Mouse (Mus musculus): ENCODE data around the gene Taf1c.
A peak's percentile ranks its signal among the peaks of the same experiment; 100 is the strongest.

The Taf1c gene

DNA sequence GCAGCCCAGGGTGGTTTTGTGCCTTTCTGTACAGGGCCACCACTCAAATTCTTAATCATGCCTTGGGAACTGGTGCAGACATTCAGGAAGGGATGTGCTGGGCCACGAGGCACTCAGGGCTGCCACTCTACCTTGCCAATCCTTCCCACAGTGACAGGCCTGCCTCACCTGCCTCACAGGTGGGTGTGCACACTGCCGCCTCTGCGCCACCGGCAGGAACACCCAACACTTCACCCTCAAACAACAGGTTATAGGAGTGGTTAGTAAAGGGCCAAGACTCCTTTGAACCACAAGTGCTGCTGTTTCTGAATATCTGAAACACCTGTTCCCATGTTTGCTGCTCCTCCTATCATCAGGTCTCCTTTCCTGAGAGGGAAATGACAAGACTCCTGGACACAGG is 32.6 kb downstream of the Taf1c start:
- DNase-seq (ENCODE audit: low spot score in 2 of 2): no peak

DNA sequence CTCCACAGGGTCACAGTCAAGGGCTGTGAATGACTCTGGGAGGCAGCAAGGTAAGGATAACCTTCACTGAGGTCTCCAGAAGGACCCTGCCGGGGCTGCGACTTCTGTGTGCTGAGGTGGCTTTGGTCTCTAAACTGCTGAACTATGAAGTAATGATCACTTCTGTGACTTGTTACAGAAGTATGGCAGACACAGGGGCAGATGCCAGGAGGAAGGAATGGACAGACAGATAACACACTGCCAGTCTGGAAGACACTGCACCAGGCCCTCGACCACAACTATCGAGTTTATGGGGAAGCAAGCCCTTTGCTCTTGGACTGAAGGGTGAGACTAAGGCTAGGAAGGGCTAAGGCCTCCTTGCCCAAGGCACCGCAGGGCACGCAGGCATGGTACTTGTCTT is 33.9 kb downstream of the Taf1c start:
- DNase-seq (ENCODE audit: low spot score in 2 of 2): no peak

DNA sequence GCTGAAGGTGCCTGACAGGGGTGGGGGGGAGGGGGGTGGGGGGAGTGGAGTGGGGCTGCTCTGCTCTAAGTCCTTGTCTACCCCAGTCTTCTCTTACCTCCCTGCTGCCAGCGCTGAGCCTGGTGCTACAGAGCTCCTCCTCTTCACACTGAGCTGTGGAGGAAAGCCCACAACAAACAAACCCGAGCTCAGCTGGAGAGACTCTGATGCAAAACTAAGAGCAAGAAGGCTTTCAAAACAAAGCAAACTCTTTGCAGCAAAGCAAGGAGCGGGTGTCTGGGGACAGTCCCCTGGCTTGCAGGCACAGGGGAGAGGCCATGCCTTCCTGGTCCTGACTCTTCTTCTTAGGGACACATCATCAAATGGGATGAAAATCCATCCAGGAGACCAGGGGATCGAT is 35.1 kb downstream of the Taf1c start:
- DNase-seq (ENCODE audit: low spot score in 2 of 2): peak in 1 of 2 experiments; percentile 31

DNA sequence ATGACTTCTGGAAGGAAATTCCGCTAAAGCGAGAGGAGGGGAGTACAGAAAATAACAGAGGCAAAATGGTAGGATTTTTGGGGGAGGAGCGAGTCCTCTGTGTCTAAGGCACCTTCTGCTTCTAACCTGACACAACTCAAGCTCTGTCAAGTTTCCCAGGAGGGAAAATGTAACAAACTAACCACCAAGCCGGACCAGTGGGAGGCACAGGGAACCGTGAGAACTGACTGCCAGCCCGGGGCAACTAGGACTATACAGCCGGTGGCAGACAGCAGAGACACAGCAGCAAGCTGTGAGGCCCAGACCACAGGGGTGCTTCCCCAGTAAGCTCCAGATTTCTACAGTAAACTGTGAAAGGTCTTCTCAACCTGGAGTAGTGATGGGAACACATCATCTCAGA is 36.1 kb downstream of the Taf1c start:
- DNase-seq (ENCODE audit: low spot score in 2 of 2): no peak

DNA sequence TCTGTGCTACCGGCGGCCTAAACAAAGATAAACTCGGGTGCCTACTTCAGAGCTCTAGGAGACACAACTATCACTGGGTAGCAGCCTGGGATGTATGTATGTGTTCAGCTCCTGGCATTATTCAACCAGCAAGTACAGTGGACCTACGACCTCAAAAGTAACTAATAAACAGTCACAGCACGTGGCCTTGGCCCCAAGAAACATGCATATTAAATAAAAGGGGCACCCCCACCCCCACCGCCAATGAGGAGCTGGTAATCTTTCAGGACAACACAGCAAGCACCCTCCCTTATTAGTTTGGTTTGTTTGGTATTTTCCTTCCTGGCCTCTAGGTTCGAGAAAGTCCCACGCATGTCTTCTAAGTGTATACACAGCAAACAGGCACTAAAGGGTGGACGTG is 36.8 kb downstream of the Taf1c start:
- DNase-seq (ENCODE audit: low spot score in 2 of 2): no peak

DNA sequence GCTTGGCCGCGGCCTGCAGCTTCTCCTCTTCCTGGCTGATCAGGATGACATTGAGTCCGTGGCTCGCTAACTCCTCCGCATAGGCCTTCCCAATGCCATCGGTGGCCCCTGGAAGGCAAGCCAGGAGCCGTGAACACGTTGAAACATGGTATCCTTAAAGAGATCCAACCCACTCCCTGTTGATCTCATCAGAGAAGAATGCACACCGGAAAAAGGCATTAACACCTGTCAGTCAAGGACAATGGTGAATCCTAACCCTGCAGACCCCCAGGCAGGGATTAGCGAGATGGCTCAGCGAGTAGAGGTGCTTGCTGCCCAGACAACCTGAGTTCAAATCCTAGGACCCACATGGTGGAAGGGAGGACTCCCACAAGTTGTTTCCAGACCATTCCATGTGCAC is 38.7 kb downstream of the Taf1c start:
- no peak for DNase-seq (ENCODE audit: low spot score in 2 of 2)

DNA sequence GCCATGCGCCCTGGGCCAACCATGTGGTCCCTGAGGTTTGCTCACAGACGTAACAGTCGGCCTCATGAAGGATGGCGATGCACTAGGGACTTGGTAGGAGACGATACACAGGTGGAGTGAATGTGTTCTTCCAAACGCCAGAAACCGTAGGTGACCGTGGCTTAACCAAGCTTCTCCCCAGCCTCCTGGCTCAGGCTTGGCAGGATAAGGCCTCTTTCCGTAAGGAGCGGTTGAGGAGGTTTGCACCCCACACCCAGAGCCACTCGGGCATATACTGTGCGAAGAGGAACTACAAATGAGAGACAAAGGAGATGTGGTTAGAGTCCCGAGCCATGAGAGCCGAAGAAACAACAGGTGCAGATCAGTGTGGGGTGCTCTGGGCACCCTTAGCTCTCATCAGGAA is 41.2 kb downstream of the Taf1c start:
- peak in 1 of 2 experiments; percentile 50 for DNase-seq (ENCODE audit: low spot score in 2 of 2)

DNA sequence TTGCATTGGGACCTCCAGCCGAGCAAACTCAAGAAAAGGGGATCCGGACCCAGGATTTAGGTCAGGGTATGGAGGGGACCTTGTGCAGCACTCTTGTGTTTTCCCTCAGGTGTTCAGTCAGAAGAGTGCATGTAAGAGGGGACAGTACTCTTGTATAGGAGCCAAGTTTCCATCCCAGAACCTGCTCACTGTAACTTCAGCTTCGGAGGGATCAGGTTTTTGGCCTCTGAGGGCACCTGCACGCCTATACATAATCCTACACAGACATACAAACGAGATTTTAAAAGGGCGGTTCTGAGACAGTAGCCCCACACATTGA is 45.7 kb downstream of the Taf1c start:
- DNase-seq (ENCODE audit: low spot score in 2 of 2): no peak

DNA sequence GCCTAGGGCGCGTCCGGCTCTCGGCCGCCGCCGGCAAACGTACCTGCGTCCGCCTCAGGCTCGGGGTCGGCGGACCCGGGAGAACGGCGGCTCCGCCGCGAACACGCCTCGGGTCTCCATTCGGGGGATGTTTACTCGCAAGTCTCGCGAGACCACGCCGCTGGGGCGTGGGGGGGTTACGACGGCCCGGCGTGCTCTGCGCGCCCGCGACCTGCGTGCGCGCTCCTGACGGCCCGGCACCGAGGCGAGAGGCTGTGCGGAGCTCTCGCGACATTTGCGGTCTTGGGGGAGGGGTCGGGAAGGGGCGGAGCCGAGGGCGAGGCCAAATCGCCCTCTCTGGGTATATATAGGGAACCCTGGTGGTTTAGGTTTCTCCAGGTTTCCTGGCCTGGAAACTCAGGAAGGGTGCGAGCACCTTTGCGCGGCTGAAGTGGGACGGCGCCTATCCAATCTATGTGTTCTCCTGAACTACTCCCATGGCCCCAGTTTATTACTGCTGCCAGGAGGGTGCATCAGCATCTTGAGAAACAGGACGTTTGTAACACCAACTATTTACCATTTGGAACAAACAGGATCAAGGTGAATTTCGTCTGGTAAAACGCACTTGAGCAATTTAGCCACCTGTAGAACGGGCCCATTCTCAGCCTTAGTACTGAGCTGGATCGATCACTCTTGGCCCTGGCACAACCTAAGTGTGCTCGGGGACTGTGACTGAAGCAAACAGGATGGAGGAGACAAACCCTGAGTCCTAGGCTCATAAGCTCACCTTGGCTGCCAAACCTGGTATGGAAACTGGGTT is 46.2 kb downstream of the Taf1c start, which contains the start of gene Mbtps1:
Gene Mbtps1 (minus strand): TSS at position 133 of the 799 bp plus-strand sequence.
- DNase-seq (ENCODE audit: low spot score in 2 of 2): peak; percentile 98 to 99

DNA sequence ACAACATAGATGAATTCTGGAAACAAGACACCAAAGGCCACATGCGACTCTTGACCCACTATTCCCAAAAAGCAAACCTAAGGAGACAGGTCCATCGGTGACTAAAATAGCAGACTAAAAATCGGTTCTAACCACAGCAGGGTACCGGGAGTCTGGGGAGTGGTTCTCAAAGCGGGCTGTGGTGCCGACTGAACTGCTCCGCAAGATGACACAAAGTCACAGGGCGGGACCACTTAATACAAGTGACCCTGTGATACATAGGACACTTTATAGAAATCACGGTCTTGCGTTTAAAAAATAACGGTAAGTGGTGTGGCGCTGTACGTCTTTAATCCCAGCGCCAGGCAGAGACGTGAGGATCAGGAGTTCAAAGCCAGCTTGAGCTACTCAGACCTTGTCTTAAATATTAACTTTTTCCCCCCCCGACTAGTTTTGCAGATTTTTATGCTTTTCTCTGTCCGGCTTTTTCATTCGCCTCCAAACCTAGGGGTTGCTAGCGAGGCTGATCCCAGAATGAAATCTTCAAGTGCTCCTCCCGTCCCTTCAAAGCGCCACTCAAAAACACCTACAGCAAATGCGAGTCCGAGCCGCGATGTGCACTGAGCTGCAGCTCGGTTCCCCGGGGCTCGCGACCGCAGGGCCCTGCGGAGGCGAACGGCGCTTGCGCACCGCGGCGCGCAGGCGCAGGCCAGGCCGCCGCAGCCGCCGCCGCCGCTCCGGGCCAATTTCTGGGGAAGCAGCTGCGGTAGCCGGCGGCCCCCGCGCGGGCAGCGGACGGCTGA is 47.0 kb downstream of the Taf1c start:
- DNase-seq (ENCODE audit: low spot score in 2 of 2): no peak

DNA sequence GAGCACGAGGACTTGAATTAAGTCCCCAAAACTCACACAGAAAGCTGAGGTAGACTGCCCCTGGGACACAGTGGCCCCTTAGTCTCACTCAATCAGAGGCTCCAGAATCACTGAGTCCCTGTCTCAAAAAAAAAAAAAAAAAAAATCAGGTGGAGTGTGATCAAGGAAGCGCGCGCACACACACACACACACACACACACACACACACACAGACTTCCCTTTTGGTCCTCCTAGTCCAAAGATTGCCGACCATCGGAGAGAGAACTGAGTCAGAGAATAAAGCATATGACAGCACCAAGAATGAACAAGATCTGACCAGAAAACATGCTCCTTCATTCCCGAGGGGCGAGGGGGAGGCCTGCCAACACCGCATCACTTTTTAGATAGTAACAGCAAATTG is 47.9 kb downstream of the Taf1c start:
- no peak for DNase-seq (ENCODE audit: low spot score in 2 of 2)

DNA sequence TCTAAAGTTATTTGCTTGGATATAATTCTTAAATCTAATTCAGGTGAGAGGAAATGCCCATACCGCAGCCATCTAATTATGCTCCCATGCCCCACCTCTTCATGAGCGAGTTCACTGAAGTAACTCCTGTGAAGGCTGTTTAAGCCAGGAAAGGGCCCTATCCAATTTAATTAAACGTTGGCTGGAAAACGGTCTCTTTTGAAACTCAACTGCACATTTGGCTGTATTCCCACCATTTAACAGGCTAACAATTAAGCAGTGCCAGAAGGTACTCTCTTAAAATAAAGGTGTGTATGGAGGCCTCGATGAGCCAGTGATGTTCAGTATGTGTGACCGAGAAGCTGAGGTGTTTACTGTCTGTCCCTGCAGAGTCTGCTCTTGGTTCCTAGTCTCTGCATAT is 49.2 kb downstream of the Taf1c start:
- no peak for DNase-seq (ENCODE audit: low spot score in 2 of 2)

DNA sequence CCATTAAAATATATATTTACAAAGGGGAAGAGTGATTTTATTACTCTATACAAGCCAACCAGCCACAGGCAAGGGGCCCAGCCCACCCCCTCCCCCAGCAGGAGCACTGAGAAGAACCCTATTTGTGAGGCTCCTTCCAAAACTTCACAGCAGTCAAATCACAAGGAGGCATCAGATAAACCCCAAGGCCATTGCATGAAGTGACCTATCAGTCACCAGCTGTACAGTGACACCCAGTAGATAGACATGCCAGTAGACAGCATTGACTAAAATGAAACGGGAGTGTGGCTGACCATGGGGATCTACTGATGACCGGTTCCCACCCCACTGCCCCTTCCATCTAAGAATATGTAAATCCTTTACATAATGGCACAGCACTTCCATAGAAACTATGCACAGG is 52.1 kb downstream of the Taf1c start:
- DNase-seq (ENCODE audit: low spot score in 2 of 2): no peak

DNA sequence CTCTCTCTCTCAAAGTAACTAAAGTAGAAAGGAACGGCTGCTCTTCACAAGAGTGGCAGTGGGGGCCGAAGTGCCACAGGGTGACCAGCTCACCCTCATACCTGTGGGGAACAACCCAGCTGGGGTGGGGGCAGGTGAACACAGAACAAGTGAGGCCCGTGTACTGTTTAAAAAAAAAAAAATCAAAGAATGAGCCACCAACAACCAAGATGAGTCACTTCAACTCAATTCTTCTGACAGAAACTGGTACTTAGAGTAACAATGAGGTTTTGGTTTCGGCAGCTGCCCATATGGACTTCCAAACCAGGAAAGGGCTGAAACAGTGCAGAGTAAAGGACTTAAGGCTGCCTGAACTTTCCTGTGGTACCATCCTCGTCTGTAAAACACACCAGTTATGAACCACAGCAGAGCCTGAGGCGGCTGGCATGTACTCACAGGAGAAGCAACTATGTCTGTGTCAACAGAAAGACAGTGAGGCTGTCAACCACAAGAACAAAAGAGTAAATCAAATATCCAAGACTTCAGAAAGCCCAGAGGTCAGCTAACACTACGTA is 56.4 kb downstream of the Taf1c start:
- no peak for DNase-seq (ENCODE audit: low spot score in 2 of 2)

All from natural killer cell, adult 2 months (primary cell).